Mouse (Mus musculus): ENCODE measurements around the gene Nfe2.

GRCm38 (mm10) chr15:103280817-103281464, 22.7 kb upstream of the Nfe2 start:
- peak; percentile 82 for TF ChIP-seq CTCF (IDR thresholded peaks at IDR 0.05)
- no peak for TF ChIP-seq EP300 (IDR thresholded peaks at IDR 0.05)

Measured in lung, postnatal 0 days (tissue).